Mouse (Mus musculus): ENCODE results near the gene Mrpl40. TPM values are rescaled to one million over a fixed set of nuclear protein-coding genes. Genes with fewer than 3 reads are reported as not detected.
"Not testable (repeated sequence)": the region's sequence is repeated elsewhere in the genome, so short reads cannot be mapped to it uniquely, and the experiment has no call there.

Gene Mrpl40
- 93.8 and 116 TPM in 2 replicates for total RNA-seq (2014; fragmentation: Nextera tagmentation)
- total RNA-seq (2017), result 115 and 127 TPM in 2 replicates

DNA sequence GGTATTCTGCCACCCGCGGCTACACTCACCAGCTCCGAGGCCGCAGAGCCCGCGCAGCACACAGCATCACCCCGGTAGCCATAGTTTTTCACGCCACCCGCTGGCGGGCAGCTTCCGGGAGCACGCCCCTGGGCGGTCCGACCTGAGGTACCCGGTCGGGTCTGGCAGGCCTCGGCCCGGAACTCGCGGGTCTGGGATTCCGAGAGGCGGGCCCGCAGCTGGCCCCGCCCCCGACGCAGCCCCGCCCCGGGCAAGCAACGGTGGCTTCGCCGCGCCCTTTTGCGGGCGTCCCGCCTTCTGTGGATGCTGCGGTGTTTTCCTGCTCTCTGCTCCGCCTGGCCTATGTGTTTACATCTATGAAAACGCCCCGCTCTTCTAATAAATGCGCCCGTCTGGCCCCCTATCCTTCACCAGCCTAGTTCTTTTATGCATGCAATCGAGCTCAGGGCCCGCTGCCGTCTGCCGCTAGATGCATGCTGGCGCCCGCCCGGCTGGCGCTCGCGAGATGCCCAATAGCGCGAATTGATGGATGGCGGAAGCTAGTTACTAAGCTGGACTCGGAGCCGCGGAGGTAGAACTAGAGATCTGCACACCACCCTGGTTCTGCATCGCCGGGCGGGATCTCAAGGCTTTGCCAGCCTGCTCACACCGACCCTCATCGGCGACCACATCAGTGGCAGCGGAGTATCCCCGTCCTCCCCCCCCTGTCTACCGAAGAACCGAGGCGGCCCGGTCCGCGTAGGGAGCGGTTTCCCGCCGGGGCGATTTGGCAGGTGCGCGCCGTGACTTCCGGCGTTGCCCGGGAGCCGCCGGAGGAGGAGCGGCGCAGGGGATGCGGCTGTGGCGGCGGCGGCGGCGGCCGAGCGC lies at the start of gene Mrpl40, which contains the start of gene Hira:
Mrpl40 (minus strand) TSS at position 421 of the 867 bp plus-strand sequence.
Hira (plus strand) TSS at position 596 of the 867 bp plus-strand sequence.
- peak; percentile 79 for ATAC-seq (replicated peaks; ENCODE audit: poor library complexity, severe bottlenecking)

DNA sequence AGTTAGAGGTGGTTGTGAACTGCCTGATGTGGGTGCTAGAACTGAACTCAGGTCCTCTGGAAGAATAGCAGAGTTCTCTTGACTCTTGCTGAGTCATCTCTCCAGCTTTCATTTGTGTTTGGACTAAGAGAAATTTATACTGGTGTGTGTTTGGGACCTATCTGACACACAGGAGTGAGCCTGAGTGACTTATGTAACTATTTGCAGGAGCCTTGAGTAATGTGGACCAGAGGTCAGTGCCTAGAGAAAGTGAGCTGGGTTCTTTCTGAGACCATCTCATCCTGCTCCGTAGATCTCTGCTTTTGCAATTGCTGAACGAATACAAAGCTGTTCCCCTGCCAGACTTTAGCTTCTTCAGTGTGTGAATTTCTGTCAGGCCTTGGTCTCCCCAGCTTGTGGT lies 45.1 kb upstream of the Mrpl40 start:
- ATAC-seq (replicated peaks; ENCODE audit: poor library complexity, severe bottlenecking), result no peak

DNA sequence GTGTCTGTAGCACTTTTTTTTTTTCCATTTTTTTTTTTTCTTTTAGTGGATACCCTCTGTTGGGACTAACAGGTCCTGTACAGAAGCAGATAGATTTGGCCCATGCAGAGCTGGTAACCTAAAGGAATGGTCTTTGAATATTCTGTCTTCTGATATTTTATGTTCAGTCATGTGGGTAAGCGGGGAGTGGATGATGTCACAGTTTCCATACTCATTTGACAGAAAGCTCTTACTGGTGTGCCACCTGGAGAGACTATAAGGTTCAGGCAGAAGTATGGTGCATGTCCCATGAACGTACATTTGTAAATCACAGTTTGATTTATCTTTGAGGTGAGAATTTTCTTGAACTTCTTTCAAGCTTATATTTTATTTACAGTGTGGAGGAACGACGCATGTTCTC lies 39.4 kb upstream of the Mrpl40 start:
- no peak for ATAC-seq (replicated peaks; ENCODE audit: poor library complexity, severe bottlenecking)

DNA sequence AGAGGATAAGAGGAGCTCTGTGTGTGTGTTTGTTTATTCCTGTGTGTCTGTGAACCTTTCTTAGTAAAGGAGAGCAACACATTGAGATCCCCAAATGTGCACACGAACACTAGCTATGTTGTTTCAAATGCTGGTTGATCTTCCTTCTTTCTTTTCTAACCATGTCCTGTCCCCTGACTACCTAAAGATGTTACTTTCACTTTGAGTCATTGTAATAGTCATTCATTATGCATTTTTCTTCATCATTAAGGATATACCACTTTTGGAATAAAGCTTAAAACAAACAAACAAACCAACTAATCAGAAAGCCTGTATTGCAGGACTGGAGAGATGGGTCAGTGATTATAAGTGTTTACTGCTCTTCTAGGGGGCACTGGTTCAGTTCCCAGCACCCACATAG lies 29.0 kb upstream of the Mrpl40 start:
- no peak for ATAC-seq (replicated peaks; ENCODE audit: poor library complexity, severe bottlenecking)

DNA sequence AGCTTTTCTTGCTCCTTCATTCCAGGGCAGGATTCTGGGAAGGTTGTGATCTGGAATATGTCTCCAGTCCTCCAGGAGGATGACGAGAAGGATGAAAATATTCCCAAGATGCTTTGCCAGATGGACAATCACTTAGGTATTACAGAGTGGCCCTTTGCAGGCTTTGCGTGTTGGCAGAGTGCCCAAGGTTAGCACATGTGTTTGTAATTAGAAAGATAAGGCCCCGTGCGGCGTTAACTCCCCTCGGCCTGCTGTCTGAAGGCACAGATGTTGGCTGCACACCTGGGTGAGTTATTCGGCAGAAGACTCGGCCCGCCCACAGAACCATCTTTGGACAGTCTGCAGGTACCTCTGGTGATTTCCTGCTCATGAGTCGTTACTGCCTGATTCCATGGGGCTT lies 19.8 kb upstream of the Mrpl40 start:
- ATAC-seq (replicated peaks; ENCODE audit: poor library complexity, severe bottlenecking), result no peak

DNA sequence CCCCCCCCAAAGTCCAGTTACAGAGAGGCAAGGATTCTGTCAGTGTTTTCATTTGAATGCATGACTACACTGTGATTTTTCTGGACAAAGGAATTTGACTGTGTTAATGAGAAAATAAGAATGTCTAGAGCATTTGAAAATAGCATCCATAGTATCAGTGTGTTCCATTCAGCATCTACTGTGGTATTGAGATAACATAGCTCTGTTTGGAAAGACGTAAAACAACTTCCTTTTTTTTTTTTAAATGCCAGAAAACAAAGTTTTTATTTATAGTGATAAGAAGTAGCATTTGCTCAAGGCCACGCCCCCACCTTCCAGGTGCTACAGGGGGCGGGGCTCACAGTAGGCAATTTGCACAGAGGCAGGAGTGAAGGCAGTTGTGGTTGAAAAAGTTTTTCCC lies 18.6 kb upstream of the Mrpl40 start:
- no peak for ATAC-seq (replicated peaks; ENCODE audit: poor library complexity, severe bottlenecking)

DNA sequence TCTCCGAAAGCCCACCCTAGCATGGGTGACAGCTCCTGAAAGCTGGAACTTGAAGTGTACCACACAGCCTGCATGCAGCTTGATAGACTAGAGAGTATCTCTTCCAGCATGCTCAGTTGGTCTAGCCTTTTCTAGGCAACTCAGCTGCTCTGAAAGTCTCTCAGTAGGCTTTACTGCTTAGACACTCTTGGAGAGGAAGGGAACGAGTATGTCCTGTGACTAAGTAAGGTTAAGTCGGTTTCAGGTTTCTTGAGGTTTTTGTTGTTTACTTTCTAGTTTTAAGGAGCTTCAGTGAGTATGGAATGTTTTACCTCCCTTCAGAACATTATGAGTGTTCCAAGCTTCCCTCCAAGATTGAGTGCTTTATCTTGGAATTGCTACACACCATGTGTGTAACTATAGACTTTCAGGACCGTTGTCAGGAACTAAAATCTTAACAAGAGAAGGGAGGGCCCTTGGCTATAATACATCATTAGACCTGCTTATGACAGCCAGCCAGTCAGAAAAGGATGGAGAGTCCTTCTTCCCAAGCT lies 17.2 kb upstream of the Mrpl40 start:
- no peak for ATAC-seq (replicated peaks; ENCODE audit: poor library complexity, severe bottlenecking)

DNA sequence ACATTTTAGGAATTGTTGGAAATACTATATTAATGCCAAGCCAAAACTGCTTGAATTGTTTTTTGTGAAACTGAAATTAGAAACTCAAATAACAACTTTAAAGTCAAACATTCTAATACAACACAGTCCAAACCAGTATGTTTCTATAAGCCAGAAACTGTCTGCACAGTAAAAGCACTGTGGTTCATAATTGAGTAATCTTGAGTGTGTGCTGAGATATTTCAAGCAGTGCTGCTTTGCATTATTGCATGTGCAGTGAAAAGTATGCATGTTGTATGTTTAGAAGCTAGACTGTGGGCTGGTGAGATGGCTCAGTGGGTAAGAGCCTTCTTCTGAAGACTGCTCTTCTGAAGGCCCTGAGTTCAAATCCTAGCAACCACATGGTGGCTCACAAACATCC lies 7.4 kb upstream of the Mrpl40 start:
- no peak for ATAC-seq (replicated peaks; ENCODE audit: poor library complexity, severe bottlenecking)

DNA sequence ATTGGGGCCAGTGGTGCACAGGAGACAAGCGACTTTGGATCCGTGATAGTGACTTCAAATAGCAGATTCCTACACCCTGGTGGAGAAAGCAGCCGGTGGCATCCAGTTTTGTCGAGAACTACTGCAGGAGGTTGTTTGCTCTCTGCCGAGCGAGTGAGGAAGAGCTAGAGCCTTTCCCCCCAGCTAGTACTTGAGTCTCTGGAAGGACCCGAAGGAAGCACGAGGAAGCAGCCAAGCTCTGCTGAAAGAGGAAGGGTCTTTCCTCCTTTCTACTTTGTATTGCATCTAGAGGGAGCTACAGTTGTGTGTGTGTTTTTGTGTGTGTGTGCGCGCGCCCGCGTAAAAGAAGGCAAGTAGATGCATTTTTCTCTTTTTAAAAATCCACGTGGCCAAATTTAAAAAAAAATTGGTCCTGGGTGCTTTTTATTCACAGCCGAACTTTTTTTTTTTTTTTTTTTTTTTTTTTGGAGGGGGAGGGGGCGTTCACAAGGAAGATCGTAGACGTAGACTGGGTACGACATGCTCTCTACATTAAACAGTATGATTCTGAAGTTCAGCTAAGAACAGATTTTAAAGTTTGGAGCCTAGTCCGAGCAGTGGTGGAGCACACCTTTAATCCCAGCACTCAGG lies 1.5 kb upstream of the Mrpl40 start:
- no peak for ATAC-seq (replicated peaks; ENCODE audit: poor library complexity, severe bottlenecking)

DNA sequence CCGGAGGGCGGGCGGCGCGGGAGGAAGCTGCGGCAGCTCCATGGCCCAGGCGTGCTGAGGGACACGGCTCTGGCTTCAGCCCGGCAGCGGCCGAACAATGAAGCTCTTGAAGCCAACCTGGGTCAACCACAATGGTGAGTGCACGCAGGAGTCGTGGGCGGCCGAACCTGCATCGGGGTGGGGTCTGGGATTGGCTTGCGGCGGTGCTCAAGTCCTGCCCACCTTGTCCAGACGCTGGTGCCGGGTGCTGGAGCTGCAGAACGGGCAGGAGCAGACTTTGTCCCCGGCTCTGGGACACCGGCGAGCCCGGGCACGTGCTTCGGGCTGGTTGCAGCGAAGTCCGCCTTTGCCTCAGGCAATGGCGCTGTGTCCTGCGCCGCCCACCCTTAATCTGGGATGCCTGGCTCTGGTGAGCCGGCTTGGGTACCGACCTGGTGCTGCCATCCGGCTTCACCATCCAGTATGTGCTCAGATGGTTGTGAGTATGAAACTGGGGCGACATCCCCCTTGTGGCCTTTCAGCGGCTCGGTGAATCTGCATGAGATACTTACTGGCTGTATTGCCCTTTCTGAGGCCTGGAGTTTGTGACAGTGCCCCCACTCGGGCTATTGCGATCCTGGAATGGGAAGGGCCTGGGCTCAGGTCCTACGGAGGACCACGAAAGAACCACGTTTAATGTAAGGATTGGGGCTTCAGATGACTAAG lies 876 bp upstream of the Mrpl40 start:
- peak; percentile 64 for ATAC-seq (replicated peaks; ENCODE audit: poor library complexity, severe bottlenecking)

DNA sequence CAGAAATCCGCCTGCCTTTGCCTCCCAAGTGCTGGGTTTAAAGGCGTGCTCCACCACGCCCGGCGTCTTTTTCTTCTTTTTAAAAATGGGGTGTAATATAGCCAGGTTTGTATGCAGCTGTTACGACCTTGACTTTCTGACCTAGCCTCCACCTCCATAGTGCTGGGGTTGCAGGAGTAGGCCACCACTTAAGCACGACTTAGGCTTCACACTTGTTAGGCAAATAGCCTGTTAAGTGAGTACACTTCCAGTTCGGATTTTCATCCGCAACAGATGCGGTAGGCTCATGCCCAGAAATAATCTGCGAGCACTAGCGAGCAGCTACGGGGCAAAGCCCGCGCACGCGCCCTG lies 596 bp downstream of the Mrpl40 start:
- ATAC-seq (replicated peaks; ENCODE audit: poor library complexity, severe bottlenecking), result no peak

DNA sequence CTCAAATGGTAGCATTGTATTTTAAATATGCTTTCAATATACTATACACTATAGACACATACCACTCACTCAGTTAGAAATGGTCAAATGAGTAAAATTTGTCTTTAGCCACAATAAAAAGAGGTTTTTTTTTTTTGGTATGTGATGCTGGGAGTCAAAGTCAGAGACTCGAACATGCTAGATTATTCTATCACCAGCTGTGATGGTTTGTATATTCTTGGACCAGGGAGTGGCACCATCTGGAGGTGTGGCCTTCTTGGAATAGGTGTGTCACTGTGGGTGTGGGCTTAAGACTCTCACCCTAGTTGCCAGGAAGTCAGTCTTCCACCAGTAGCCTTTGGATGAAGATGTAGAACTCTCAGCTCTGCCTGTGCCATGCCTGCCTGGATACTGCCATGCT lies 6.2 kb downstream of the Mrpl40 start:
- ATAC-seq (replicated peaks; ENCODE audit: poor library complexity, severe bottlenecking), result not testable (repeated sequence)

DNA sequence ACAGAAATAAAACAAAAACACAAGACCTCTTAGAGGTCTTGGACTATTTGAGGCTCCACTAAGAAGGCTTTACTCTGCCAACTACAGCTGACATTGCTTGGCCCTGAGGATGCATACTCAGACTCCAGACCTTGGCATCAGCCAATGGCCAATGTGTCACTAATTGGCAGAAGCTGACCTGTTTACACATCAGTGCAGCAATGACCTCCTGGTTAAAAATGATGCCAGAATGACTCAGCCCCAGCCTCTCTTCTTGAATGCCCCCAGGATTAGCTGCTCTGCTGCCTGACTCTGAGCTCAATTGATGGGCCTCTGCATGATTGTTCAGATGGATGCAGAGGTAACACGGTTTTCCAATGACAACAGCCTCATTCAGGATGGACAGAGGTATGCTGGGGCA lies 16.5 kb downstream of the Mrpl40 start:
- no peak for ATAC-seq (replicated peaks; ENCODE audit: poor library complexity, severe bottlenecking)

DNA sequence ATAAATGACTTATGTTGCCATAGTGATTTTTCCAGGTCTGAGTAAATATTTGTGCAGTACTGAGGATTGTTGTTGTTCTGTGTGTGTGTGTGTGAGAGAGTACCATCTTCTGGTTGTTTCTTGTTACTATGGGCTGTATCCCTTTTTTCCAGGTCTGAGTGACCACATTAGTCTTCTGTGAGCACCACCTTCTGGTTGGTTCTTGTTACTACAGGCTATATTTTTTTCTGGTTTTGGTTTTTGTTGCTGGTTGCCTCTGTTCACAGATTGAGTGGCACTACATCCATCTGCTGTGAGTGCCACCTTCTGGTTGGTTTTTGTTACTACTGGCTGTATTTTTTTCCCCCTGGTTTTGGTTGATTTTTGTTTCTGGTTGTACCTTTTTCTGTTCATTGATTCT lies 18.1 kb downstream of the Mrpl40 start:
- peak; percentile 90 for ATAC-seq (replicated peaks; ENCODE audit: poor library complexity, severe bottlenecking)

DNA sequence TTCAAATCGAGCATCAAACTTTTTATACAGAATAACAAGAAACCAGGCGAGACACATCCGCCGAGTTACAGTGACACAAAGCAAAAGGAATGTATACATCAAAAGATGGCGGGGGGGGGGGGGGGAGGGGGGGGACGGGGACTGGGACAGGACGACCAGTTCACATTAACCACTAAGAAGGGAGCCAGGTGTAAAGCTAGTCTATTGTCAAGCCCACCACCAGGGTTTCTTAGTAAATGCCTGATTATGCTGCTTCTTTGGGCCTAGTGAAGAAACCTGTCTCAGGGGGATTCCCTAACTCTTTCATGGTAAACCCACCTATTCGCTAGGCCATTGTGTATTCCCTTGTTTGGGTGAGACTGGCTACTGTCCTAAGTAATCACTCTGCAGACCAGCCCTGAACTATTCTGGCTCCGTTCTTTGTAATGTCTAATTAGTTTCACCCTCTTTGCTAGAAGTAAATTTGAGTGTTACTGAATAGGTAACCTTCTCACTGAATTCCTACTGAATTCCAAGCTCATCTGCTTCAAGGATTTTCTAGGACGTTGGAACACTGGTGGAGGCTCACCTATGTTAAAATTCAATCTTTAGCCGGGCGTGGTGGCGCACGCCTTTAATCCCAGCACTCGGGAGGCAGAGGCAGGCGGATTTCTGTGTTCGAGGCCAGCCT lies 27.0 kb downstream of the Mrpl40 start:
- ATAC-seq (replicated peaks; ENCODE audit: poor library complexity, severe bottlenecking), result not testable (repeated sequence)

DNA sequence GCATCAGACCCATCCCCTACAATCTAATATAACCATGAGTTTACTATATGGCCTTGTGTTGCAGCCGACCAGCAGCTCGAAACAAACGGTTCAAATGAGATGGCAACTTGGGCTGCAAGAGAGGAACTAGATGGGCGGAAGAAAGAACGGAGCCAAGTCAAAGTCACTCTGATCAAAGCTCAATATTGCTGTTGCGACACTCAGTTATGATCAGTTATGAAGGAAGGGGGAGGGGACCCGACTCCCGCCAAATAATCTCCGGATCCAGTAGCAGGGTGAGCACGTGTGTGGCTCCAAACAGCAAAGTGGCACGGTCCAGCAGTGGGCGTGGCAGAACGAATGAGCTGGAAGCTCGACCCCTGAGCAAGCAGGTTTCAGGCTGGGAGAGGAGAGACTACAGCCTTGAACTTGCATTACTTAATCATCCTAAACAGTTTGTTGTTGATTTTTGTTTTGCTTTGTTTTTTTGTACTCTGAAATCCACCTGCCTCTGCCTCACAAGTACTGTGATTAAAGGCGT lies 30.3 kb downstream of the Mrpl40 start:
- ATAC-seq (replicated peaks; ENCODE audit: poor library complexity, severe bottlenecking), result no peak

DNA sequence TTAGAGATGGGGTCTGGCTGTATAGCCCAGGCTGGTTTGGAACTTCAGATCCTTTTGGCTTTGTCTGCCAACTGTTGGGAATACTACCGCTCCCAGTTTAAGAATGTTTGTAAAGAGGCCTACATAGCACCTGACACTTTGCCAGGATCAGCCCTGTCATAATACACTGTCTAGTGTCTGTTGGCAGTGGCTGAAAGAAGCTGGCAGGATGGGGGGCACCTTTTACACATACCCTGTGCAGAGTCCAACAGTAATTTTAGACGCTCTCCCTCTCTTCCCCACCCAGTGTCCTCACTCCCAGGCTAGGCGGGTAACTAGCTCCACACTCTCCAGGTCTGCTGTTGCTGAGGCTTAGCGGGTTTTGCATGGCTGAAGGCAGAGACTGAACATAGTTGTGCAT lies 38.3 kb downstream of the Mrpl40 start:
- ATAC-seq (replicated peaks; ENCODE audit: poor library complexity, severe bottlenecking), result no peak

DNA sequence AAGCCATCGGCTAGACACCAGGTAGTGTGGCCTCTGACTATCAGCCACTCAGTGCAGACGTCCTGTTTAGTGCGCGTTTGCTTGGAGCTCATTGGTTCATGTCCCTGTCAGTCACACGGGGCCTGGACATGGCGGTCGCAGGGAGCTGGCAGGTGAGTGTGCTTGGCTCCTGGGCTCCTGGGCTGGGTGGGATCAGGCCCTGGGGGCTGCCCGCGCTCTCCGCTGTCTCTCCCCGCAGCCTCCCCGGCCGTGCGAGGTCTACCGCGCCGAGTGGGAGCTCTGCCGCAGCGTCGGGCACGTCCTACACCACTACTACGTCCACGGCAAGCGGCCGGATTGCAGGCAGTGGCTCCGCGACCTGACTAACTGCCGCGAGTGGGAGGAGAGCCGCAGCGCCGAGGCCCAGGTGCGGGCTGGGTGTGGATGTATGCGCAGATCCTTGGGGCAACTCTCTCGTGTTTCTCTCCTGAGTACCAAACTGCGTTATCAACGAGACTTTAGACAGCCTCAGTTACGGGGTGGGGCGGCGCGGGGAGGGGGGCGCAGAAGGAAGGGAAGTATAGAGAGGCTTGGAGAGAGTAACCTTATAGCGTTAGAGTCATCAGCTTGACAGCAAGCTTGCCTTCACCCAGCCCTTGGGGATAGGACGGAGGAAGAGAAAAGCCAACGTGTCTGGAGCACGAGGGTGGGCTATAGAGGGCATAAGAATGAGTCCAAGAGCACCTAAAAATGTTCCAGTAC lies 40.0 kb downstream of the Mrpl40 start, which contains the start of the genes 2510002D24Rik and Gm28539:
2510002D24Rik (plus strand) TSS at position 111 of the 741 bp plus-strand sequence.
Gm28539 (plus strand) TSS at position 117 of the 741 bp plus-strand sequence.
- peak; percentile 93 for ATAC-seq (replicated peaks; ENCODE audit: poor library complexity, severe bottlenecking)

DNA sequence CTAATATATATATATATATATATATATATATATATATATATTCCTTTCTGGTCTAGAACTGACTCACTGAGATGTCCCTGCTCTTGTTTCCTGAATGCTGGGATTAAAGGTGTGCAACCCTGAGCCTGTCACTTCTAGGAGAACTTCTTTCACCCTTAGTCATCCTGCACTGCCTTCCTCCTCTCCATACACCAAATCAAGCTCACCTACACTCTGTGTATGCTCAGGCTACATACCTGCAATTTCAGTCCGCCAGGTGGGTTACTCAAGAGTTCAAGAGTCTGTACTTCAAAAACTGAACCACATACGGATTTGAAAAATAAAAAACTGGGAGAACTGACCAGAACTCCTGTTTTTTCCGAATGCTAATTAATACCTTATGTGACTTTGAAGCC lies 40.6 kb downstream of the Mrpl40 start:
- ATAC-seq (replicated peaks; ENCODE audit: poor library complexity, severe bottlenecking), result no peak
